Mouse (Mus musculus) left cerebral cortex, postnatal 10 days (tissue): ENCODE measurements at regions not wholly inside any gene's neighbourhood (a gene's known extent, or its start where the extent isn't known, plus 50 kb on each side); places are given as distances from the start of the nearest gene placed in this dataset.

Source experiments
- DNase-seq, 2 experiments: peaks; one replicate each; pipeline ENCODE4 v3.0.0; 2021 to 2022; ENCODE audit warnings: low spot score in 2 of 2, mixed read lengths in 1 of 2; ENCODE audit errors: extremely low spot score in 1 of 2
- intact Hi-C: fragments of 180-260 bp; cut with DNase I; formaldehyde crosslinking; loops from one replicate; pipeline ENCODE4 v1.15.1; 2025

DNA sequence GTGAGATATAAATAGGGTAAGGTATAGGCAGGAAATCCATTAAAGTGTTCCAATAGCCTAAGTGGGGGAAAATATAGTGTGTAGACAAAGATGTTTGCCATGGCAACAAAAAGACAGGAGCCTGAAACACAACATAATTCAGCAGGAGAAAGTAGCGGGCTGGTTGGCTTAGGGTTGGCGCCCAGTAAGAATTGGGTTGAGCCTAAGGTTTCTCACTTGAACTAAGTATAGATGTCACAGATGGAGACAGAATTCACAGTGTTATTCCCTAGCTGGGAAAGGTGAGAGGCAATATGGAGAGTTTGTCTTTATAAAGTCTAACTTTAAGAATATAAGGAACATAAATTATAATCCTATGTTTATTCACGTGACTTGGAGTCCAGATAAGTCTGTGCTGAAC, 64.8 kb upstream of the Ogfrl1 start:
- intact Hi-C loops: no loop called here
- DNase-seq: no peak

DNA sequence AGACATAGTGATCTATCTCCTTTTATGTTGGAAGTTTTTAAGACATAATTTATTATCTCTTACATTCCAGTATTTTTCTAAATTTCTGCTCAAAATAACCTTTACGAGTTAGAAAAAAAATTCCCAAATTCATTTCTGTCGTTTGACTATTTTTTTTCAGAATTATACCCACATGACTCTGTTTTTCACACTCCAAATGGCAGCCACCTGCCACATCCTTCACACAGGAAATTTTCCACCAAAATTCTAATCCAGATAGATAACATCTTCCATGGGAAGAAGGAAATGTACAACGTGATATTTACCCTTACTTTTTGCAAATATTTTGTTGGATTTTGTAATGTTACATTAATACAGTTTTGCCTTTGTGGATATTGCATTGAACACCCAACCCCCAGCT, 66.5 kb upstream of the Ogfrl1 start:
- DNase-seq: no peak
- intact Hi-C loops: no loop called here

DNA sequence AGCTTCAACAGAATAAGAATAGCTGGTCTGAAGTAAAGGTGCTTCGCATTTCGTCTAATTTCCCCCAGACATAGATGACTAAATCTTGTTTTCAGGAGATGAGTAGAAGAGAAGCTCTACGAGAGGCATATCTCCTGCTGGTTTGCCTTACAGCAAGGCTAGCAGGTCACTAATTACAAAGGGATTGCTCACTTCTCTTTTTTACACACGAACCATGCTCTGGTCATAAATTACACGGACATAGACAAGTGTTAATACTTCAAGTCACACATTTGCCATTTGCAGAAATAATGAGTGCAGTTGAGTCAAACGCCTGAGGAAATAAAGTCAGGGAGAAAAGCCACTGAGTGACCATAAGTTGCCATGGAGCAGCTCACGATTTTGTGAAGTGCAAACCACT, 68.8 kb upstream of the Ogfrl1 start:
- intact Hi-C loops: no loop called here
- DNase-seq: no peak

DNA sequence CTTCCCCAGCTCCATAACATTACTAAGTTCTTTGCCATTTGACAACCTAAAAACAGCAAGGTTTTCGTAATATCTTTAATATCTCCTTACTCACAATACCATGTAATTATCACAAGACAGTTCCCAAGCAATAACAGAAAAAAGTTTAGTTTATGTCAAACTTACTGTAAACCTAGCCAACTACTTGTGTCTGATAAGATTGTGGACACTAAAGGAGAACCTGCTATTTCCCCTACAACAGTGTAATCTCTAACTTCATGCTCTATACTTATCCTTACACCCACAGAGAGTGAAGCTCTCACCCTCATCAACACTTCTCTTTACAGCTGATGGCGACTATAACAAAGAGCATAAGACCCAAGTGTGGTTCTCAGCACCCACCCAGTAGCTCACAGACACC, 69.8 kb upstream of the Ogfrl1 start:
- no peak for DNase-seq
- intact Hi-C loops: no loop called here

DNA sequence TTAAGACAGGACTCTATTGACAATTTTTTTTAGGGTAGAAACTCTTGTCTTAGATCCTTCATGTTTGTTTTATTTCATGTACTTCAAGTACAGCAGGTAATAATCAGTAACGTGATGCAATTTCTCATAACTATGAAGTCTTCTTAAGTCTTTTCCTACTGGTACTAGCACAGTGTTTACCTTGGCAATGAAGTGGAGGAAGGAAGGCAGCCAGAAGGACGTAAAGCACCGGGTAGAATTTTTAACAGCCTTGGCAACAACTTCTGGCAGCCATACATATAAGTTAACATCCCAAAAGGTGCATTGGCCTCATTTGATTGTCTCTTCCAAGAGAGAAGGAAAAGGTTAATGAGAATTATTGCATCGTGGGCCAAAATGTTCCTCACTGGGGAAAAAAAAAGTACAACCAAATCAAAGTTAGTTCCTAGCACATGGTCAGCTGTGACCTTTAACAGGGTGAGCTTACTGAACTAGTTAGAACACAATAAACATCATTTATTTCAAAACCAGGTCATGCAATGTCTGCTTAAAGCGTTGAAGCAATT, 83.3 kb upstream of the Ogfrl1 start:
- intact Hi-C loops: no loop called here
- DNase-seq: no peak

DNA sequence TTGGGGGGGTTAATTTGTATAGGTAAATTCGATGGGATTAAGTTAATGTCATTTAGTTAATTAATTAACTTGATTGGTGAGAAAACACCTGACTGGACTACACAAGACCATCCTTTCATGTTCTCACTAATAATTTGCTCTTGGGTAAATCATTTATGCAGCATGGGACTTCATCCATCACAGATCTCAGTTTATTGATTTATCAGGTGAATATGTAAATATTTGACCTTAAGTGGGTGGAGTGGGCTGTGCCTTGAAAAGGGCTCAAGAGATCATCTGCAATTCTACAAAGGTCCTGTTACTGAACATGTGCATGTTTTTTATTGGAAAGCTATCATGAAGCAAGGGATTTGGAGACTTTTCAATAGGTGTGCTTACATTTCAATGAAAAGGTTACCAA, 87.0 kb upstream of the Ogfrl1 start:
- intact Hi-C loops: no loop called here
- no peak for DNase-seq

DNA sequence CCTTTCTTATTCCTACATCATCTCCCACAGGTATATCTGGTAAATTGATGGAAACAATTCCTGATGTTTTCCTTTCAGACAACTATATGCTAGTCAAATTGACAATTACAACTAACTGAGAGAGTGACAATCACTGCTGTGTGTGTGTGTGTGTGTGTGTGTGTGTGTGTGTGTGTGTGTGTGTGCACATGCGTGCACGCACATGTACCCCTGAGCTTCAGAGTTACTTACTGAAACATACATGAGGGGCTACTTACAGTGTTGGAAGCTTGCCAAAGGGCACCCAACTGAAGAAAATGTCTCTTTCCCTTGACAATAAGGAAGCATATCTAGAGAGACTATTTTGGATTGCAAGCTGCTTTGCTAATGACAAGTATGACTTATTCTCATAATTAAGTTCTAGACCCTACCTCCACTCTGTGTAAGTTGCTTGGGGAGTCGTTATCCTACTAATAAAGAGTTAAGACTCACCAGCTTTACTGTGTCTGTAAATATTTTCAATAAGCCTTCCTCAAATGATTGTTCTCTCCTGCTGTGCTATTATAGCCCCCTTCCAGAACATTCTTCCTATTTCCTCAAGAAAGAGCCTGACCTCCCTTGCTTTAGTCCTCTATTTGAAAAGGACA, 87.7 kb upstream of the Ogfrl1 start:
- DNase-seq: no peak
- intact Hi-C loops: no loop called here

DNA sequence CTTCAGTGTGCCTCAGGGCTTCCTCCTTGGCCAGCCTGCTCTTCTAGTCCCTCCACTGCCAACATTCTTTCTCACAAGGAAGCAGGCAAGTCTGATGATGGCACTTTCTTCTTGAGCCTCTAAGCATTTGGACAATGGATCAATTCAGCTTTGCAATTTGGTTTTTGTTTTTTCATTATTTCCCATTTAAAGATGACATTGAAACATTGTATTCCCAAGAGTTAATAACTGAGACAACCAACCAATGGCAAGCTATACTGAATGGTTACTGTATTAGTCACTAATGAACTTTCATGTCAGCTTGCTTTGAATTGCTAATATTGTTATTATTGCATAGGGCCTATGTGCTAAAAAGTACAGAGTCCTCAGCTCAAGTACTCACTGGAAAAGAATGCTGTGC, 89.5 kb upstream of the Ogfrl1 start:
- intact Hi-C loops: no loop called here
- DNase-seq: no peak

DNA sequence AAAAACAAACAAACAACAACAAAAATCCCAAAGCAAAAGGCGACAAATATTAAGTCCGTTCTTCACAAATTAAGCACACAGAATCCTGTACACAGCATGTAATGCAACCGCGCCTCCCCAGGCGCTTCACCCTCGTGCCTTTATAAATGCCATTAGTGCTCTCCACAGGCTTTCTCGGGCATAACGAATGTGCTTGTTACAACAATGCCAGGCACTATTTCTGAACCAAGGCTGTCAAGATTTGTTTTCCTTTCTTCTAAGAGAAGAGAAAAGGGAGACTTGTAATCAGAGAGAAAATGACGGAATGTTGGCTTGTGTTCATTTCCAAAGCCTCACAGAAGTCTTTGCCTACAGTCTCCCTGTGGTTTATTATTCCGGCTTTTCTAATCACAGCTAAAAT, 93.1 kb upstream of the Ogfrl1 start:
- intact Hi-C loops: no loop called here

DNA sequence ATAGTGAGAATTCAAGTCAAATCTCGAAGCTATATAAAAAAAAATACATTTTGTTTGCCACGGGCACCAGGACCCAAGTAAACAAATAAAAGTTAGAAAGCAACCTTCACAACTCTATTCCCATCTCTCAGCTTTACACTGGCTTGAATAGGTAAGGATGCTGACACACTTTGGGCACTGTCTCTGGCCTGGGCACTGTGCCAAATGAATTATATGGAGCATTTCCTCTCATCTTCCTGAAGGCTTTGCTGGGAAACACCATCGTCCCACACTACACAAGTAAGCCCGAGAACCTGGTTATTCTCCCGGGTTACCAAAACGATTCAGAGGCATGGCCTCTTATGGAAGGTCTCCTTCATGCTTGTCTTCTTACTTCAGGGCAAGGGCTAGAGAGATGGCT, 93.5 kb upstream of the Ogfrl1 start:
- intact Hi-C loops: no loop called here
- peak in 1 of 2 experiments; percentile 25 for DNase-seq

More for the DNA sequence above, 93.1 kb upstream of the Ogfrl1 start:
- peak in 1 of 2 experiments; percentile 5 for DNase-seq

DNA sequence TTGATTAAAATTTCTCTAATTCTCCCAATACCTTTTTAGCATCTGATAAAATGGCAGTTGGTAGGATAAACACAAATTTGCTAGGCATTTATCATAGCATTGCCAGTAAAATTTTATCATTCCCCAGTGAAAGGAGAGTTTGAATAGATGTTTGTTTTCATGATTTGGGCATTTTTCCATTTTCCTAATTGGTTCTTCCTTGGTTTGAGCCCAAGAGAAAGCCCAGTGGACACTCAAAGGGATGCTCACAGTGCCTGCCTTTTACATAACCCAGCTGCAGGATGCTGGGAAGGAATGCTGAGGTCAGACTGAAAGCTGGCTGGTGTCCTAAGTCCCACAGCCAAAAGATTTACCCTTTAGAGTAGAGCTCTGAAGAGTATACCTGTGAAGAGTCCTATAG, 95.4 kb upstream of the Ogfrl1 start:
- DNase-seq: no peak
- intact Hi-C loops: loop anchor here (2.0 kb wide), 1 partner anchor 168 kb away; no protein-coding TSS in a partner anchor

DNA sequence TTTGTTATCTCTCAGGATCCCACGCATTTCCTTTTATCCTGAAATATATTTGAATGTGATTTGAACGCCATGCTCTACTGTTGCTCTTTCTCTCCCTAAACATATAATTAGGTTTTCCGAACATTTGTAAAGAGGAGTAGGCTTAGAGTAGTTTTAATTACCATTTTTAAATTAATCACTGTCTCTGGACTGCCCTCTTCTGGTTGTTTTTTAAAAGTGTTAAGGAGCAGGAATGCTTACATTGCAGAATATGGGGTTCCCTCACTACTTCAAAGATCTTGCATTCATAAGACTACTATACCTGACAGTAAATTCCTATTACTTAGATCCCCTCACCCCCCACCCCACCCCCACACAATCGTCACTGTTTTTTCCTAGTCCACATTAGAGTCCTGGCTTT, 97.8 kb upstream of the Ogfrl1 start:
- intact Hi-C loops: no loop called here
- DNase-seq: no peak

DNA sequence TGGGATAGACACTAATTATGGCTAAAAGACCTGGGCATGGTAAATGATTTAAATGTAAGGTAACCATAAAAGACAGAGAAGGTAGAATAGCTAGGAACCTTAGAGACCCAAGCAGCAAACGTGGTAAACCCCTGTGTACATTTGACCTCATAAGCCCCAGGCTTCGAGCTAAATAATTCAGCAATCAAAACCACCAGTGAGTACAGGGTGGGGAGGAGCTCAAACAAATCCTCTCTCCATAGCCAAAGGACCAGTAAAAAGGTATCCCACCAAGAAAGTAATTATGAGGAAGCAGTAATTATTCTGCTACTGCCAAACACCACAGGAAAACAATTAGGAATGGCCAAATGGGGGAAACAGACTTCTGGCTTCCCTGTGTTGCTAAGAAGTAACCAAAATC, 122.5 kb upstream of the Ogfrl1 start:
- no peak for DNase-seq
- intact Hi-C loops: no loop called here

DNA sequence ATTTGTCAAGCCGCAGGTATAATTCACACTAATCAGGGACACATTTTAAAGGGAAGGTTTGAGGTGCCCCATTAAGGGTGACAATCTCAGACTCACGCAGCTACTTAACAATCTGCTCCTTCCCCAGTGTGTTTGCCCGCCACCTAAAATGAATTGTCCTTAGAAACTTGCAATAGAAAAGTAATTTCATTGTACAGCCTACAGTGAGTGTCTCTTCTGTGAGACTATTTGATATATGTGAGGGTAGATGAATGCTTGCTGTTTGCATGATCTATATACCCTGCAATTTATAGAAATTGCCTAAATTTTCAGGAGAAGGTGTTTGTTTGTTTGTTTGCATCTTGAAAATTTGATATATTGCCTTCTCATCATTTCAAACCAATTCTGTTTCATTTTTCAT, 135.1 kb upstream of the Ogfrl1 start:
- intact Hi-C loops: no loop called here
- no peak for DNase-seq

DNA sequence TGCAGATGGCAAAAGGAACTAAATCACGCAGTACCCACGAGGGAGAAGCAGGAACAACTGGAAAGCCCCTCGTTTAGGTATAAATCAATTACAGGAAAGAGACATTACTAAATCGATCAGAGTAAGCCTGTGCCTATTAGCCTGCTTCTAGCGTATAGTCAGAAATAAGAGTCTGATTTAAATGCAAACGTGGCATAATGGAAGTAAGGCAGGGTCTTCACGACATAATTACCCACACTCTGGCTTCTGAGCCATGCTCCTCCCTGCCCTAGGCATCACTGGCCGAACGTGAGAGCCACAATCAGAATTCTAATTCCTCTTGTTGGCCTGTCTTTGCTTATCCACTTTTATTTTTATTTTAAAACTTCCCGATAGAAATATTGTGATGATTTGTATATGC, 139.0 kb upstream of the Ogfrl1 start:
- DNase-seq: no peak
- intact Hi-C loops: no loop called here

DNA sequence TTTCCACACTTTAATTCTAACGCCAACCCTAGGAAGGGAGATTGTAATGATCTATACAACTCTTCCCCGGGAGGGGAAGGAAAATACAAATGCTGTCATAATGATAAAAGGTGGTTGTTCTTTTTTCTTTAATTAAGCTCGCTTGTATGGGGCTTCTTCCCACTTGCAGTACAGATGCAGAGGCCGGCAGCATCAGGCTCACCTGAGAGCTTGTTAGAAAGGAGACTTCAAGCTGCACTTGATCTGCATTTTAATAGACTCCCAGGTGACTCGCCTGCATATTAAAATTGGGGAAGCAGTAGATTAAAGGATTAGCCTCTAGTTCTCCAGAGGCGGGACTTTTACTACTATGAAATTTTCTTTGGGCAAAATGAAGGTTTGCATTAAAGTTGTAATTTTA, 140.8 kb upstream of the Ogfrl1 start:
- intact Hi-C loops: no loop called here
- DNase-seq: no peak

DNA sequence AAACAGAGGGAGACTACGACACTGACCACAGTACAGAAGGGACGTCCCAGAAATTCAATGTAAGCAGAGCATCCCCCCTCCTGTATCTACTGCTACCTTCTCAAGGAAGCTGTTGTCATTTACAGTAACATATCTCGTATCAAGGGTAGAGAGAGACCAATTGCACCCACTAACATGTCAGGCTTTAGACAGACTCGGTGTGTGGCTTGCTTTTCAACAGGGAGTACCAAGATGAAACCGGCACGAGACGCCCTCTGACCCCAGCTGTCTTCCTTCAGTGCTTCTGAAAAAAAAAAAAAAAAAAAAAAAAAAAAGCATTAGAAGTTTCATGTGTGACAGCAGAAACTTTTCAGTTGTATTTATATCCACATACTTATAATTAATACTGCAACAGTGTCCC, 143.0 kb upstream of the Ogfrl1 start:
- intact Hi-C loops: no loop called here

DNA sequence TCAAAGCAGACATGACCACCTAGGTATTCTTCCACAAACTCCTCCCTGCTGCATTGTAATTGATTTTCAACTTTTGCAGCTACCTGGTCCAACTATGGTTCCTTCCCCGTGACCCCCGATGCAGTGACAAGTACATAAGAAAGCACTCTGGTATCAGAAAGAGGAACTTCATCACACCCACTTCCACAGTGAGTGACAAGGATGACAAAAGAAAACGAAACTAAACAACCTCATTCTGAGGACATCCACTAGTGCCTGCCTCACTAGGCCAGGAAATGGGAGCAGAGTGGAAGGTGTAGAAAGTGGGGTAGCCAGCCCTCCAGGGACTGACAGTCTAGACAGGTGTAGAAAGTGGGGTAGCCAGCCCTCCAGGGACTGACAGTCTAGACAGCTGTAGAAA, 158.2 kb upstream of the Ogfrl1 start:
- intact Hi-C loops: no loop called here
- no peak for DNase-seq

More for the DNA sequence above, 143.0 kb upstream of the Ogfrl1 start:
- DNase-seq: no peak

DNA sequence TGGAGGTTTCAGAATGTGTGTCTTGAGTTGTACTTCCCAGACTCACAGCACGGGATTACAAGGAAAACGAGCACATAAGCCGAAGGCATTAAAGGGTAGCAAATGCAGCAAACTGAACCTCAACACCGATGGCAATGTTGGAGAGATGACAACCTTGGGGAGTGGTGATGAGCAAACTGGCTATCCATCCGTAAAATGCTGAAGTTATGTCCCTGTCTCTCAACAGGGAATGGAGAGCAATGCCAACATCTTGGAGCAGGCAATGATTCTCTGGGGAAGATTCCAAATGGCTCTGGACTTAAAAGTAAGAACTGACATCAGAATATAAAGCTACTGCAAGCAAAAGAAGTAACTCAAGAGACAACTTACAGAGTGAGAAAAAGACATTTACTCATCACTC, 170.5 kb upstream of the Ogfrl1 start:
- no peak for DNase-seq
- intact Hi-C loops: no loop called here

DNA sequence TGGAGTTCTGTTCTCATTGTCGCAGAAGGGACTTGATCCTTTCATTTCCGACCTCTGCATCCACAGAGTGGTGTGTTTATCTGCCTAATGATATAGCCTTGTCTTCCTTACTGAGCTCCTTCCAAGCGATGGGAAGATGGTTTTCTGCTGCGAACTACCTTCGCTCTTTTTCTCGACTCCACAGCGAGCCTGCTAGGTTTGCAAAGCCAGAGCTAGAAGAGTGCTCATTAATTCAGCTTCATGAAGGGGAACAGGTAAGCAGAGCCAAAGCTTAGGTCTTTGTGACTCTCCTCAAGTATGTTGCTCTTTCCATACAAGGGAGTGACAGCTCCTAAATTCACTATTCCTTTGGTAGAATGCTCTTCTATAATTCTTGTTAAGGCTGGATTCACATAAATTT, 176.9 kb upstream of the Ogfrl1 start:
- no peak for DNase-seq
- intact Hi-C loops: no loop called here

DNA sequence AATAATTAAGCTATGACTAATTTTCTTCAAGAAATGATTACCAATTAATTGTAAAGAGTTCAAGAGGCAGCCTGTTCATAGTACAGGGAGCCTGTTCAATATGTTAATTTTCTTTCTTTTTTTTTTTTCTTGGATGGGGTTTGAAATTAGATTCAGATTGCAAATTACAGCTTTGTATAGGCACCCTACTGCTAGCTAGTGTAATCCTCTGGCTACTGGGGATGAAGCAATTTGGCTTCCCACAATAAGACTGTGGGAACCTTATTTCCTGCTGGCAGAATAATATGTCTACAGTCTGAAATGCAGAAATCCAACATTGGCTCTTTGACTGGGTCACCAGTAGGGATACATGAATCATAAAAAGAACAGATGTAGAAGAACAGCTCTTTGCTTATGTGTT, 177.4 kb upstream of the Ogfrl1 start:
- no peak for DNase-seq
- intact Hi-C loops: no loop called here
